Mouse (Mus musculus): ENCODE results near the gene Gm39566. TPM values are rescaled to one million over a fixed set of nuclear protein-coding genes. Genes with fewer than 3 reads are reported as not detected.

Gene Gm39566
- polyA plus RNA-seq, 1 experiment from 2014 or later, result not detected

- no peaks in the 10 kb centered on the region for H3K9me3 ChIP-seq
- 0 out of 2 replicates have a peak, but pooled peaks cover 5% of the 10 kb centered on the region for H3K4me1 ChIP-seq
- 57% methylated on average over 5 of the region's 5 CpGs for WGBS
- no peaks in the 10 kb centered on the region for H3K36me3 ChIP-seq
- peaks cover 36% of the 10 kb centered on the region for H3K27me3 ChIP-seq
- H3K4me2 ChIP-seq (replicated peaks), result no peak overlapping the region
- no peak overlapping the region for H3K4me3 ChIP-seq
- no peak overlapping the region for H3K9ac ChIP-seq
- no peak for ATAC-seq (ENCODE audit: insufficient number of reproducible peaks, insufficient read depth, low FRiP score, low TSS enrichment)
- no peak overlapping the region for H3K27ac ChIP-seq
Measured at GRCm38 (mm10) chr11:69793429-69793828, 21.7 kb downstream of the Gm39566 start.

GRCm38 (mm10) chr11:69791420-69791819 is 23.7 kb downstream of the Gm39566 start:
- no peak overlapping the region for H3K4me3 ChIP-seq
- 72% methylated on average over 5 of the region's 5 CpGs for WGBS
- ATAC-seq (ENCODE audit: insufficient number of reproducible peaks, insufficient read depth, low FRiP score, low TSS enrichment), result no peak
- 0 out of 2 replicates have a peak, but pooled peaks cover 5% of the 10 kb centered on the region for H3K4me1 ChIP-seq
- H3K4me2 ChIP-seq (replicated peaks), result no peak overlapping the region
- no peaks in the 10 kb centered on the region for H3K9me3 ChIP-seq
- H3K27ac ChIP-seq, result no peak overlapping the region
- no peaks in the 10 kb centered on the region for H3K36me3 ChIP-seq
- no peak overlapping the region for H3K9ac ChIP-seq
- peaks cover 16% of the 10 kb centered on the region for H3K27me3 ChIP-seq

- Histone ChIP-seq H3K27me3 (peaks cover 8% of the 10 kb centered on the region), H3K36me3 (no peaks in the 10 kb centered on the region), H3K4me2 (replicated peaks) (no peak overlapping the region), H3K9ac (no peak overlapping the region), H3K4me3 (no peak overlapping the region), H3K27ac (no peak overlapping the region), H3K9me3 (no peaks in the 10 kb centered on the region), H3K4me1 (no peaks in the 10 kb centered on the region)
- WGBS, result 47% methylated on average over 5 of the region's 5 CpGs
- no peak for ATAC-seq (ENCODE audit: insufficient number of reproducible peaks, insufficient read depth, low FRiP score, low TSS enrichment)
Measured at GRCm38 (mm10) chr11:69789431-69789830, 25.7 kb downstream of the Gm39566 start.

- WGBS, result 90% methylated on average over 5 of the region's 5 CpGs
- Histone ChIP-seq H3K9me3 (no peaks in the 10 kb centered on the region), H3K4me1 (no peaks in the 10 kb centered on the region), H3K4me3 (no peak overlapping the region), H3K4me2 (replicated peaks) (no peak overlapping the region), H3K36me3 (no peaks in the 10 kb centered on the region), H3K9ac (no peak overlapping the region), H3K27ac (no peak overlapping the region), H3K27me3 (no peaks in the 10 kb centered on the region)
- ATAC-seq (ENCODE audit: insufficient number of reproducible peaks, insufficient read depth, low FRiP score, low TSS enrichment), result no peak
Measured at GRCm38 (mm10) chr11:69787306-69787705, 27.8 kb downstream of the Gm39566 start.

GRCm38 (mm10) chr11:69784793-69785272 is 30.3 kb downstream of the Gm39566 start:
- Histone ChIP-seq H3K36me3 (no peaks in the 10 kb centered on the region), H3K9me3 (no peaks in the 10 kb centered on the region), H3K27me3 (peaks cover 6% of the 10 kb centered on the region; the same call in 1 of the 2 replicates), H3K4me3 (no peak overlapping the region), H3K4me1 (no peaks in the 10 kb centered on the region), H3K27ac (no peak overlapping the region), H3K4me2 (replicated peaks) (peak overlapping the region; percentile 6; the same call in 1 of the 2 replicates), H3K9ac (no peak overlapping the region)
- no peak for ATAC-seq (ENCODE audit: insufficient number of reproducible peaks, insufficient read depth, low FRiP score, low TSS enrichment)
- 44% methylated on average over 15 of the region's 15 CpGs for WGBS

- no peak overlapping the region for H3K4me2 ChIP-seq (replicated peaks)
- 30% methylated on average over 4 of the region's 4 CpGs for WGBS
- H3K4me3 ChIP-seq, result no peak overlapping the region
- no peak for ATAC-seq (ENCODE audit: insufficient number of reproducible peaks, insufficient read depth, low FRiP score, low TSS enrichment)
- H3K9me3 ChIP-seq, result no peaks in the 10 kb centered on the region
- peaks cover 33% of the 10 kb centered on the region for H3K27me3 ChIP-seq
- peaks cover 12% of the 10 kb centered on the region for H3K4me1 ChIP-seq
- H3K36me3 ChIP-seq, result peaks cover 2% of the 10 kb centered on the region
- no peak overlapping the region for H3K27ac ChIP-seq
- no peak overlapping the region for H3K9ac ChIP-seq
Measured at GRCm38 (mm10) chr11:69781828-69782227, 33.3 kb downstream of the Gm39566 start.

- H3K4me1 ChIP-seq, result peaks cover 12% of the 10 kb centered on the region
- no peak overlapping the region for H3K27ac ChIP-seq
- H3K27me3 ChIP-seq, result peaks cover 45% of the 10 kb centered on the region
- no peak overlapping the region for H3K9ac ChIP-seq
- H3K9me3 ChIP-seq, result no peaks in the 10 kb centered on the region
- H3K4me2 ChIP-seq (replicated peaks), result 0 out of 2 replicates have a peak overlapping the region, but pooled peaks have one; percentile 5
- no peak overlapping the region for H3K4me3 ChIP-seq
- 40% methylated on average over 7 of the region's 7 CpGs for WGBS
- no peak for ATAC-seq (ENCODE audit: insufficient number of reproducible peaks, insufficient read depth, low FRiP score, low TSS enrichment)
- H3K36me3 ChIP-seq, result peaks cover 13% of the 10 kb centered on the region
Measured at GRCm38 (mm10) chr11:69778985-69779384, 36.1 kb downstream of the Gm39566 start.

- 65% methylated on average over 23 of the region's 23 CpGs for WGBS
- Histone ChIP-seq H3K27me3 (peaks cover 45% of the 10 kb centered on the region), H3K4me3 (no peak overlapping the region), H3K27ac (no peak overlapping the region), H3K4me1 (peaks cover 12% of the 10 kb centered on the region), H3K9ac (no peak overlapping the region), H3K9me3 (no peaks in the 10 kb centered on the region), H3K4me2 (replicated peaks) (no peak overlapping the region), H3K36me3 (peaks cover 13% of the 10 kb centered on the region)
- ATAC-seq (ENCODE audit: insufficient number of reproducible peaks, insufficient read depth, low FRiP score, low TSS enrichment), result peak; percentile 12; the same call in 1 of the 2 replicates
Measured at GRCm38 (mm10) chr11:69778258-69778982, 36.7 kb downstream of the Gm39566 start.

- Histone ChIP-seq H3K9ac (no peak overlapping the region), H3K27ac (no peak overlapping the region), H3K4me3 (no peak overlapping the region), H3K36me3 (peaks cover 13% of the 10 kb centered on the region), H3K9me3 (no peaks in the 10 kb centered on the region), H3K4me2 (replicated peaks) (no peak overlapping the region), H3K4me1 (peaks cover 12% of the 10 kb centered on the region), H3K27me3 (peaks cover 45% of the 10 kb centered on the region)
- no peak for ATAC-seq (ENCODE audit: insufficient number of reproducible peaks, insufficient read depth, low FRiP score, low TSS enrichment)
- 60% methylated on average over 26 of the region's 26 CpGs for WGBS
Measured at GRCm38 (mm10) chr11:69777504-69778257, 37.4 kb downstream of the Gm39566 start.

- H3K27ac ChIP-seq, result no peak overlapping the region
- no peaks in the 10 kb centered on the region for H3K9me3 ChIP-seq
- peaks cover 13% of the 10 kb centered on the region for H3K36me3 ChIP-seq
- WGBS, result 84% methylated on average over 20 of the region's 20 CpGs
- H3K4me1 ChIP-seq, result peaks cover 12% of the 10 kb centered on the region
- H3K27me3 ChIP-seq, result peaks cover 40% of the 10 kb centered on the region
- no peak for ATAC-seq (ENCODE audit: insufficient number of reproducible peaks, insufficient read depth, low FRiP score, low TSS enrichment)
- H3K9ac ChIP-seq, result 0 out of 2 replicates have a peak overlapping the region, but pooled peaks have one; percentile 10
- H3K4me3 ChIP-seq, result no peak overlapping the region
- no peak overlapping the region for H3K4me2 ChIP-seq (replicated peaks)
Measured at GRCm38 (mm10) chr11:69776488-69776887, 38.6 kb downstream of the Gm39566 start.

- no peak for ATAC-seq (ENCODE audit: insufficient number of reproducible peaks, insufficient read depth, low FRiP score, low TSS enrichment)
- Histone ChIP-seq H3K4me2 (replicated peaks) (no peak overlapping the region), H3K4me3 (no peak overlapping the region), H3K9ac (0 out of 2 replicates have a peak overlapping the region, but pooled peaks have one; percentile 10), H3K4me1 (peaks cover 12% of the 10 kb centered on the region), H3K27me3 (peaks cover 40% of the 10 kb centered on the region), H3K36me3 (peaks cover 13% of the 10 kb centered on the region), H3K27ac (no peak overlapping the region), H3K9me3 (no peaks in the 10 kb centered on the region)
- 71% methylated on average over 10 of the region's 10 CpGs for WGBS
Measured at GRCm38 (mm10) chr11:69775716-69776115, 39.4 kb downstream of the Gm39566 start.

Measured in embryonic facial prominence, embryonic 12.5 days (tissue).